Mouse (Mus musculus): ENCODE data around the gene Rapsn. TPM values are rescaled to one million over a fixed set of nuclear protein-coding genes. Genes with fewer than 3 reads are reported as not detected.

Rapsn gene
- polyA plus RNA-seq, 1 experiment from 2014 or later, result 2.1 TPM

DNA sequence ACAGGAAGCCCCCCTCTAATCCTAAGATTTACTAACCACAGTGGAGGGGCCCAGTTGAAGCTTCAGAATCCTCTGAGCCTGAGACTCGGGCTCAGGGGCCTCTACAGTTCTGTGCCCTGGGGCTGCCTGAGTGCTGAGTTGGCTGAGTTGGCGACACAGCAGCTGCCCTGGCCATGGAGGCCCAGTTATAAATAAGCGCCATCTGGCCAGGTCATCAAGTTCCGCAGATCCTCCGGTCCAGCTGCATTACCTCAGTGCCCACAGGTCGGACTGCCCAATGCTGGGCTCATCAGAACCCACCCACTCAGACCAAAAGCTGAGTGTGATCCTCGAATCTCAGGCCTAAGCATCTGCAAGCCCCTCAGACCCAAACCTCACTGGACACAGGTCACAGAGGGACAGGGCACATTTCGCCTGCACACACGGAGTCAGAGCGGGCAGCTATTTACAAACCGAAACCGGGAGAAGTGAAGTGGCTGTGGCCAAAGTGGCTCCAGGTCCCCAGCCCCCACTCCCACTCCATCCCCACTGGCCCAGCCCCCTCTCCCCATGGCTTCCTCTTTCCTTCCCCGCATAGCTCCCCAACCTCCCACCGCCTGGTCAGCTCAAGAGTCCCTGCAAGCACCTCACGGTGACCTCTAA, 48.9 kb downstream of the Rapsn start:
- Histone ChIP-seq H3K4me1 (replicated peaks) (no peaks in the 10 kb centered on the region), H3K9ac (no peak overlapping the region), H3K36me3 (no peaks in the 10 kb centered on the region), H3K4me3 (no peak overlapping the region), H3K9me3 (no peaks in the 10 kb centered on the region), H3K4me2 (no peak overlapping the region), H3K27ac (replicated peaks) (no peak overlapping the region), H3K27me3 (no peaks in the 10 kb centered on the region)
- WGBS, result 81% methylated on average over 15 of the region's 15 CpGs
- no peak for ATAC-seq (ENCODE audit: low read depth)

GRCm38 (mm10) chr2:91085494-91086391, 50.3 kb downstream of the Rapsn start:
- no peak overlapping the region for H3K4me3 ChIP-seq
- no peak overlapping the region for H3K27ac ChIP-seq (replicated peaks)
- no peaks in the 10 kb centered on the region for H3K4me1 ChIP-seq (replicated peaks)
- no peaks in the 10 kb centered on the region for H3K36me3 ChIP-seq
- H3K4me2 ChIP-seq, result no peak overlapping the region
- no peak for ATAC-seq (ENCODE audit: low read depth)
- H3K9me3 ChIP-seq, result no peaks in the 10 kb centered on the region
- H3K9ac ChIP-seq, result no peak overlapping the region
- no peaks in the 10 kb centered on the region for H3K27me3 ChIP-seq
- WGBS, result 88% methylated on average over 14 of the region's 14 CpGs

GRCm38 (mm10) chr2:91086392-91087237, 51.2 kb downstream of the Rapsn start:
- no peak overlapping the region for H3K4me2 ChIP-seq
- no peak for ATAC-seq (ENCODE audit: low read depth)
- no peaks in the 10 kb centered on the region for H3K36me3 ChIP-seq
- no peak overlapping the region for H3K9ac ChIP-seq
- H3K27me3 ChIP-seq, result no peaks in the 10 kb centered on the region
- H3K9me3 ChIP-seq, result no peaks in the 10 kb centered on the region
- H3K4me1 ChIP-seq (replicated peaks), result no peaks in the 10 kb centered on the region
- H3K4me3 ChIP-seq, result no peak overlapping the region
- WGBS, result 69% methylated on average over 9 of the region's 9 CpGs
- no peak overlapping the region for H3K27ac ChIP-seq (replicated peaks)

DNA sequence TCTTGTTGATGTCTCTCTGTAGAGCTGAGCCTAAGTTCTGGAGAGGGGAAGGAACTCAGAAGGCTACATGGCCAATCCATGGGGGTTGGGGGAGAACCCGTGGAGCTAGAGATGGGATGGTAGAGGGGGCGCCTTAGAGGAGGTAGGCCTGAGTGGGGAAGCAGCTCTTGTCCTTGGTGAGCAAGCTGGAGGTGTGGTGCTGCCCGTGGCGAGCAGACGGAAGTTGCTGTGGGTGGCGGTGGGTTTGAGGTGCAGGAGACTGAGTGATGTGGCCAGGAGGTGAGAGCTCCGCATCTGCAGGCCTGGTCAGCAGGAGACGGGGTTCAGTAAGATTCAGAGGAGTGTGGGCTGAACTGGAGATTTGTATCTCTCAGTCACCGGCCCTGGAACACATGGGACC, 52.0 kb downstream of the Rapsn start:
- Histone ChIP-seq H3K9me3 (no peaks in the 10 kb centered on the region), H3K36me3 (no peaks in the 10 kb centered on the region), H3K4me2 (no peak overlapping the region), H3K9ac (no peak overlapping the region), H3K4me1 (replicated peaks) (no peaks in the 10 kb centered on the region), H3K4me3 (no peak overlapping the region), H3K27me3 (no peaks in the 10 kb centered on the region), H3K27ac (replicated peaks) (no peak overlapping the region)
- ATAC-seq (ENCODE audit: low read depth), result no peak
- WGBS, result 86% methylated on average over 9 of the region's 9 CpGs

- H3K27me3 ChIP-seq, result no peaks in the 10 kb centered on the region
- H3K4me1 ChIP-seq (replicated peaks), result no peaks in the 10 kb centered on the region
- no peak for ATAC-seq (ENCODE audit: low read depth)
- H3K27ac ChIP-seq (replicated peaks), result no peak overlapping the region
- no peak overlapping the region for H3K4me3 ChIP-seq
- no peak overlapping the region for H3K9ac ChIP-seq
- no peaks in the 10 kb centered on the region for H3K36me3 ChIP-seq
- no peaks in the 10 kb centered on the region for H3K9me3 ChIP-seq
- WGBS, result 80% methylated on average over 9 of the region's 9 CpGs
- no peak overlapping the region for H3K4me2 ChIP-seq
Observed at GRCm38 (mm10) chr2:91088987-91089386, 53.6 kb downstream of the Rapsn start.

GRCm38 (mm10) chr2:91090208-91090607, 54.8 kb downstream of the Rapsn start:
- no peak overlapping the region for H3K4me3 ChIP-seq
- no peaks in the 10 kb centered on the region for H3K9me3 ChIP-seq
- no peaks in the 10 kb centered on the region for H3K27me3 ChIP-seq
- no peak for ATAC-seq (ENCODE audit: low read depth)
- H3K27ac ChIP-seq (replicated peaks), result no peak overlapping the region
- no peak overlapping the region for H3K9ac ChIP-seq
- no peaks in the 10 kb centered on the region for H3K36me3 ChIP-seq
- 80% methylated on average over 6 of the region's 6 CpGs for WGBS
- H3K4me2 ChIP-seq, result no peak overlapping the region
- H3K4me1 ChIP-seq (replicated peaks), result no peaks in the 10 kb centered on the region

DNA sequence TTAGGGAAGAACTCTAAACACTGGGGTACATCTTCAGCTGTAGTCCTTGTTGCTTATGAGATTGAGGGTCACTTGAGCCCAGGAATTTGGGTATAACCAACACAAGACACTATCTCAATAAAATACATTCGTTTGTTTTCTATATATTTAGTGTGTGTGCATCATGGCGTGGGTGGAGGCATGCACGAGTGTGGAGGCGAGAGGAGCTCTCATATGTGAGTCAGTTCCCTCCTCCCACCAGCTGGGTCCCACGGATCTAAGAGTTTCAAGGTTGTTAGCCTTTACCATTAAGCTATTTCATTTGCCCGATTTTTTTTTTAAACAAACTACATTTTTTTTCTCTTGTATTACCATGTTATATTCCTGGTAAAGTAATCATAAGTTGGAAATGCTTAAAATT, 55.4 kb downstream of the Rapsn start:
- Histone ChIP-seq H3K9me3 (no peaks in the 10 kb centered on the region), H3K27ac (replicated peaks) (no peak overlapping the region), H3K4me2 (no peak overlapping the region), H3K4me1 (replicated peaks) (no peaks in the 10 kb centered on the region), H3K4me3 (no peak overlapping the region), H3K9ac (no peak overlapping the region), H3K36me3 (no peaks in the 10 kb centered on the region), H3K27me3 (no peaks in the 10 kb centered on the region)
- ATAC-seq (ENCODE audit: low read depth), result no peak
- WGBS, result 78% methylated on average over 6 of the region's 6 CpGs

Other genes with a start within 250 kb of the Rapsn start
- 257 and 263 TPM in 2 replicates for gene Mtch2, start 188.5 kb upstream of the Rapsn start, polyA plus RNA-seq (2015; fragmentation: Nextera tagmentation; extraction: Ambion mirVana)
- gene C1qtnf4, start 149.8 kb upstream of the Rapsn start, polyA plus RNA-seq (2015; fragmentation: Nextera tagmentation; extraction: Ambion mirVana), result 94.0 and 113 TPM in 2 replicates
- 51.2 and 51.6 TPM in 2 replicates for gene Kbtbd4, start 130.9 kb upstream of the Rapsn start, polyA plus RNA-seq (2015; fragmentation: Nextera tagmentation; extraction: Ambion mirVana)
- gene Ndufs3, start 130.8 kb upstream of the Rapsn start, polyA plus RNA-seq (2015; fragmentation: Nextera tagmentation; extraction: Ambion mirVana), result 211 and 216 TPM in 2 replicates
- gene Celf1, start 95.2 kb upstream of the Rapsn start, polyA plus RNA-seq (2015; fragmentation: Nextera tagmentation; extraction: Ambion mirVana), result 104 and 112 TPM in 2 replicates
- gene Psmc3, start 18.4 kb downstream of the Rapsn start, polyA plus RNA-seq (2015; fragmentation: Nextera tagmentation; extraction: Ambion mirVana), result 235 and 246 TPM in 2 replicates
- 31.1 and 31.5 TPM in 2 replicates for gene Slc39a13, start 34.8 kb downstream of the Rapsn start, polyA plus RNA-seq (2015; fragmentation: Nextera tagmentation; extraction: Ambion mirVana)
- gene Spi1, start 46.8 kb downstream of the Rapsn start, polyA plus RNA-seq (2015; fragmentation: Nextera tagmentation; extraction: Ambion mirVana), result 5.2 and 6.0 TPM in 2 replicates
- 0.22 and 0.56 TPM in 2 replicates for gene Mybpc3, start 82.5 kb downstream of the Rapsn start, polyA plus RNA-seq (2015; fragmentation: Nextera tagmentation; extraction: Ambion mirVana)
- gene Madd, start 148.2 kb downstream of the Rapsn start, polyA plus RNA-seq (2015; fragmentation: Nextera tagmentation; extraction: Ambion mirVana), result 47.3 and 51.6 TPM in 2 replicates
- gene Nr1h3, start 167.2 kb downstream of the Rapsn start, polyA plus RNA-seq (2015; fragmentation: Nextera tagmentation; extraction: Ambion mirVana), result 1.1 and 1.5 TPM in 2 replicates
- 37.2 and 43.3 TPM in 2 replicates for gene Acp2, start 167.3 kb downstream of the Rapsn start, polyA plus RNA-seq (2015; fragmentation: Nextera tagmentation; extraction: Ambion mirVana)
- 11.7 and 14.1 TPM in 2 replicates for gene Ddb2, start 201.4 kb downstream of the Rapsn start, polyA plus RNA-seq (2015; fragmentation: Nextera tagmentation; extraction: Ambion mirVana)
- 14.8 and 15.3 TPM in 2 replicates for gene Pacsin3, start 220.3 kb downstream of the Rapsn start, polyA plus RNA-seq (2015; fragmentation: Nextera tagmentation; extraction: Ambion mirVana)
- gene Arfgap2, start 229.4 kb downstream of the Rapsn start, polyA plus RNA-seq (2015; fragmentation: Nextera tagmentation; extraction: Ambion mirVana), result 64.5 and 67.0 TPM in 2 replicates